Mouse (Mus musculus): ENCODE measurements at regions not wholly inside any gene's neighbourhood (a gene's known extent, or its start where the extent isn't known, plus 50 kb on each side); places are given as distances from the start of the nearest gene placed in this dataset.
"Not testable (repeated sequence)": the region's sequence is repeated elsewhere in the genome, so short reads cannot be mapped to it uniquely, and the experiment has no call there.

GRCm38 (mm10) chr1:12025791-12026190 is 611.9 kb downstream of the A830018L16Rik start:
- no peak for DNase-seq (ENCODE audit: low spot score in 2 of 2)

- DNase-seq (ENCODE audit: low spot score in 2 of 2) = no peak
These were observed 613.5 kb downstream of the A830018L16Rik start for GRCm38 (mm10) chr1:12027442-12027841.

- DNase-seq (ENCODE audit: low spot score in 2 of 2) = no peak
These were observed 614.2 kb downstream of the A830018L16Rik start for GRCm38 (mm10) chr1:12028074-12028473.

- no peak for DNase-seq (ENCODE audit: low spot score in 2 of 2)
These were observed 638.1 kb downstream of the A830018L16Rik start for GRCm38 (mm10) chr1:12051931-12052482.

- DNase-seq (ENCODE audit: low spot score in 2 of 2) = no peak
These were observed 642.1 kb downstream of the A830018L16Rik start for GRCm38 (mm10) chr1:12055865-12056560.

- DNase-seq (ENCODE audit: low spot score in 2 of 2) = no peak
These were observed 651.2 kb downstream of the A830018L16Rik start for GRCm38 (mm10) chr1:12065016-12065513.

- DNase-seq (ENCODE audit: low spot score in 2 of 2) = no peak
These were observed 678.9 kb downstream of the A830018L16Rik start for GRCm38 (mm10) chr1:12092564-12093504.

- DNase-seq (ENCODE audit: low spot score in 2 of 2) = peak in 1 of 2 experiments; percentile 6
These were observed 701.3 kb downstream of the A830018L16Rik start for GRCm38 (mm10) chr1:12115041-12115828.

GRCm38 (mm10) chr1:12117083-12117482 is 703.2 kb downstream of the A830018L16Rik start:
- no peak for DNase-seq (ENCODE audit: low spot score in 2 of 2)

GRCm38 (mm10) chr1:12120926-12121325 is 707.0 kb downstream of the A830018L16Rik start:
- DNase-seq (ENCODE audit: low spot score in 2 of 2) = no peak

- DNase-seq (ENCODE audit: low spot score in 2 of 2) = not testable (repeated sequence)
These were observed 712.7 kb downstream of the A830018L16Rik start for GRCm38 (mm10) chr1:12126611-12127010.

GRCm38 (mm10) chr1:12170503-12170902 is 756.6 kb downstream of the A830018L16Rik start:
- no peak for DNase-seq (ENCODE audit: low spot score in 2 of 2)

- no peak for DNase-seq (ENCODE audit: low spot score in 2 of 2)
These were observed 775.8 kb downstream of the A830018L16Rik start for GRCm38 (mm10) chr1:12189646-12190233.

GRCm38 (mm10) chr1:12192588-12192987 is 778.7 kb downstream of the A830018L16Rik start:
- DNase-seq (ENCODE audit: low spot score in 2 of 2) = no peak

GRCm38 (mm10) chr1:12231089-12231488 is 817.2 kb downstream of the A830018L16Rik start:
- DNase-seq (ENCODE audit: low spot score in 2 of 2) = no peak

- DNase-seq (ENCODE audit: low spot score in 2 of 2) = no peak
These were observed 828.2 kb downstream of the A830018L16Rik start for GRCm38 (mm10) chr1:12242090-12242489.

- no peak for DNase-seq (ENCODE audit: low spot score in 2 of 2)
These were observed 868.6 kb downstream of the A830018L16Rik start for GRCm38 (mm10) chr1:12282493-12282892.

- no peak for DNase-seq (ENCODE audit: low spot score in 2 of 2)
These were observed 871.6 kb downstream of the A830018L16Rik start for GRCm38 (mm10) chr1:12285551-12285950.

GRCm38 (mm10) chr1:12286026-12286425 is 872.1 kb downstream of the A830018L16Rik start:
- DNase-seq (ENCODE audit: low spot score in 2 of 2) = no peak

- no peak for DNase-seq (ENCODE audit: low spot score in 2 of 2)
These were observed 874.6 kb downstream of the A830018L16Rik start for GRCm38 (mm10) chr1:12288521-12288920.

Measured in layer of hippocampus, adult 18-20 months (tissue).